Mouse (Mus musculus) lung, embryonic 15.5 days (tissue): ENCODE measurements around the gene Tmem135. TPM values are rescaled to one million over a fixed set of nuclear protein-coding genes. Genes with fewer than 3 reads are reported as not detected.

Experiments used
- ATAC-seq: fragments of 200-750 bp; cut with Nextera tagmentation; 2 replicates; pipeline ENCODE4 v1.8.0; 2017; ENCODE audit warnings: moderate number of reproducible peaks, borderline replicate concordance; ENCODE audit not compliant: low FRiP score, low TSS enrichment; ENCODE audit errors: extremely low read depth
- H3K27ac ChIP-seq: fragments of 300-500 bp; sonication (generic); 2 replicates; pipeline ENCODE4 v1.5.1; 2015; ENCODE audit warnings: moderate library complexity, mild to moderate bottlenecking, inconsistent platforms
- H3K27me3 ChIP-seq: fragments of 300-500 bp; sonication (generic); 2 replicates; pipeline ENCODE4 v1.6.1; 2015; ENCODE audit warnings: inconsistent platforms
- H3K36me3 ChIP-seq: fragments of 300-500 bp; sonication (generic); 2 replicates; pipeline ENCODE4 v1.6.1; 2015; ENCODE audit warnings: inconsistent platforms
- H3K4me1 ChIP-seq: fragments of 300-500 bp; sonication (generic); 2 replicates; pipeline ENCODE4 v1.6.1; 2015; ENCODE audit warnings: inconsistent platforms
- H3K4me2 ChIP-seq: fragments of 300-500 bp; sonication (generic); 2 replicates; pipeline ENCODE4 v1.6.1; 2015; ENCODE audit warnings: inconsistent platforms, mild to moderate bottlenecking, moderate library complexity
- H3K4me3 ChIP-seq: fragments of 300-500 bp; sonication (generic); 2 replicates; pipeline ENCODE4 v1.5.1; 2015; ENCODE audit warnings: mild to moderate bottlenecking, inconsistent platforms
- H3K9ac ChIP-seq: fragments of 300-500 bp; sonication (generic); 2 replicates; pipeline ENCODE4 v1.6.1; 2015; ENCODE audit warnings: inconsistent platforms
- H3K9me3 ChIP-seq: fragments of 300-500 bp; sonication (generic); 2 replicates; pipeline ENCODE4 v1.6.1; 2016; ENCODE audit warnings: inconsistent platforms
- WGBS: fragments of 180-500 bp; shearing (Covaris S2); methylation state at CpG from one replicate; pipeline ENCODE4 v1.1.7; 2015; 5-methylcytosine and 5-hydroxymethylcytosine counted together
- microRNA-seq: library from miRNA; unstranded; fragments of <30 nt; microRNA quantifications from one replicate; pipeline ENCODE4, GENCODE M21; 2016
- polyA plus RNA-seq: library from polyadenylated mRNA; unstranded; fragments of >200 nt; fragmentation: Nextera tagmentation; extraction: Ambion mirVana; gene quantifications from 2 replicates; pipeline ENCODE4 v1.2.1, GENCODE M21; 2015

The Tmem135 gene
- polyA plus RNA-seq, 1 experiment from 2014 or later: 23.2 TPM

DNA sequence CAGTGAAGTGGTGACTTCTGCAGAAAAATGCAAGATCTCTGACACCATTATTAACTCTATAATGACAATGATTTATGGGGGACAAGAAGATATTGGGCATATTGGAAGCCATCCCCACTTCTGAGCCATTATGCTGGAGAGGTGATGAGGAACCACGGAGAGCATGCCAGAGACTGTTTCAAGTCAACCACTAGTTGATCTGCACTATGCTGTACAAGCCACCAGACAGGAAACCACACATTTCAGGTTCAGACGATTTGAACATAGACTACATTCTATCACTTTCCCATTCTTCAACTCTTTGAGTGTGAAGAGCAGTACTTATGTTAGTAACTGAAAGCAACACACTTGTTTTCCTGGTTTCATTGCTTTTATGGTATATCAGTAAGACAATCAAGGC, 297.6 kb downstream of the Tmem135 start:
- no peaks in the 10 kb centered on the region for H3K4me1 ChIP-seq
- H3K27ac ChIP-seq: no peak overlapping the region
- WGBS: 71% methylated on average over 2 of the region's 2 CpGs
- H3K27me3 ChIP-seq: no peaks in the 10 kb centered on the region
- H3K4me3 ChIP-seq: no peak overlapping the region
- H3K36me3 ChIP-seq: no peaks in the 10 kb centered on the region
- H3K9me3 ChIP-seq: no peaks in the 10 kb centered on the region
- no peak overlapping the region for H3K4me2 ChIP-seq
- no peak overlapping the region for H3K9ac ChIP-seq
- no peak for ATAC-seq

DNA sequence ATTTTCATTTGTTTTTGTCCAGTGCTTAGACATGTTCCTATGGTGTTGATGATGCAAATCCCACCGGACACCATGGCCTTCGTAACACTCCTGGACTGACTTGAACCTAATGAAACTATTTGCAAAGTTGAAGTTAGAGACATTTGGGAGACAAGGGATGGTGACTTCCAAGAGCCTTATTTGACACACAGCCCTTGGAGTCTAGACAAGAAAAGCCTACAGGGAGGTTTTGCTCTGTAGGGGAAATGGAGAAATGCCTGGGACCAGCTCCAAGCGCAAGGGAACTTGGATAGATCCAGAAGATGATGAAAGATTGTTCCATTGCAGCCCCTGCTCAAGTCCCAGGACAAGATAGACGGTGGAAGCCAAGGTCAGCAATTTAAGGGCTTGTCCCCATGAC, 304.3 kb downstream of the Tmem135 start:
- Histone ChIP-seq H3K9me3 (no peaks in the 10 kb centered on the region), H3K27me3 (no peaks in the 10 kb centered on the region), H3K4me3 (no peak overlapping the region), H3K9ac (no peak overlapping the region), H3K36me3 (no peaks in the 10 kb centered on the region), H3K27ac (no peak overlapping the region), H3K4me1 (no peaks in the 10 kb centered on the region), H3K4me2 (no peak overlapping the region)
- ATAC-seq: no peak
- WGBS: 88% methylated on average over 4 of the region's 4 CpGs

Small RNA genes lying within 50 kb of the gene (microRNA-seq; reads per million reads assigned to microRNA genes)
- not detected for gene Gm22171
- gene Gm24659: not detected

Other genes with a start within 250 kb of the Tmem135 start
- 11.6 and 13.1 TPM in 2 replicates for gene Fzd4, start 133 bp upstream of the Tmem135 start, polyA plus RNA-seq
- 42.4 and 46.3 TPM in 2 replicates for gene Prss23, start 123.0 kb upstream of the Tmem135 start, polyA plus RNA-seq
- gene Me3, start 228.2 kb upstream of the Tmem135 start, polyA plus RNA-seq: 1.3 and 1.9 TPM in 2 replicates